Mouse (Mus musculus) CH12.LX (cell line): ENCODE measurements around the gene Cpt1a. TPM values are rescaled to one million over a fixed set of nuclear protein-coding genes. Genes with fewer than 3 reads are reported as not detected.

ENCODE experiments used
- DNase-seq: peaks from one replicate; pipeline ENCODE4 v3.0.0-alpha.2; 2013; ENCODE audit errors: extremely low read depth
- H3K27ac ChIP-seq: 2 replicates; pipeline ENCODE4 v1.5.1; 2012; ENCODE audit warnings: low read depth, mild to moderate bottlenecking, control low read depth, moderate library complexity; ENCODE audit not compliant: insufficient read depth
- H3K27me3 ChIP-seq: replicated peaks from 2 replicates; pipeline ENCODE3; 2012; ENCODE audit warnings: inconsistent platforms
- H3K36me3 ChIP-seq, 2 experiments: replicated peaks in 1 of 2; 2 replicates each; pipeline versions ENCODE3 to v1.6.1; 2012; ENCODE audit warnings: inconsistent platforms in 1 of 2, low read length in 1 of 2, mild to moderate bottlenecking in 1 of 2, mixed read lengths in 1 of 2, moderate library complexity in 1 of 2; ENCODE audit not compliant: control insufficient read depth in 1 of 2, insufficient read depth in 1 of 2
- H3K4me1 ChIP-seq, 2 experiments: 2 replicates each; pipeline ENCODE4 v1.6.1; 2012; ENCODE audit warnings: inconsistent platforms in 1 of 2, moderate library complexity in 1 of 2; ENCODE audit not compliant: insufficient read depth in 2 of 2, control insufficient read depth in 1 of 2
- H3K4me2 ChIP-seq: 2 replicates; pipeline ENCODE4 v1.6.1; 2012; ENCODE audit warnings: low read depth, mild to moderate bottlenecking, control low read depth; ENCODE audit not compliant: poor library complexity, insufficient read depth, severe bottlenecking
- H3K4me3 ChIP-seq, 3 experiments: fragments of 150-350 bp in 1 of 3; sonication (generic) in 1 of 3; replicated peaks in 1 of 3; 2 replicates each; pipeline versions ENCODE3 to v1.5.1; 2011 to 2012; ENCODE audit warnings: low read depth in 2 of 3, low read length in 2 of 3, mild to moderate bottlenecking in 2 of 3, moderate library complexity in 2 of 3, control low read depth in 1 of 3, improper control_type of control experiment in 1 of 3, inconsistent platforms in 1 of 3, mixed read lengths in 1 of 3; ENCODE audit not compliant: poor library complexity in 1 of 3
- H3K79me2 ChIP-seq: replicated peaks from 2 replicates; pipeline ENCODE4 v1.6.1; 2012; ENCODE audit warnings: mild to moderate bottlenecking, moderate library complexity; ENCODE audit not compliant: control insufficient read depth, poor library complexity, insufficient read depth, severe bottlenecking; ENCODE audit errors: extremely low read depth
- H3K9ac ChIP-seq: 2 replicates; pipeline ENCODE4 v1.6.1; 2012; ENCODE audit warnings: low read depth, mild to moderate bottlenecking, control low read depth, moderate library complexity; ENCODE audit not compliant: insufficient read depth
- H3K9me3 ChIP-seq: replicated peaks from 2 replicates; pipeline ENCODE3; 2012; ENCODE audit warnings: low read length, inconsistent platforms, mixed read lengths
- CHD1 ChIP-seq: IDR thresholded peaks from 2 replicates; pipeline ENCODE4 v1.6.1; 2012; ENCODE audit warnings: low read depth, low read length, improper control_type of control experiment, inconsistent platforms
- CHD2 ChIP-seq: IDR thresholded peaks from 2 replicates; pipeline ENCODE4 v1.6.1; 2011; ENCODE audit warnings: low read length, improper control_type of control experiment
- ELF1 ChIP-seq: IDR thresholded peaks from 2 replicates; pipeline ENCODE4 v1.6.1; 2014; ENCODE audit warnings: low read depth, mild to moderate bottlenecking, inconsistent platforms, low read length, improper control_type of control experiment
- EP300 ChIP-seq: IDR thresholded peaks from 2 replicates; pipeline ENCODE4 v1.6.1; 2011; ENCODE audit warnings: low read length, improper control_type of control experiment
- HCFC1 ChIP-seq: IDR thresholded peaks from 2 replicates; pipeline ENCODE4 v1.6.1; 2012; ENCODE audit warnings: low read depth, mild to moderate bottlenecking, inconsistent platforms, low read length, improper control_type of control experiment
- IRF4 ChIP-seq: IDR thresholded peaks from 2 replicates; pipeline ENCODE4 v1.6.1; 2014; ENCODE audit warnings: low read depth, mild to moderate bottlenecking, inconsistent platforms, low read length, improper control_type of control experiment
- JUND ChIP-seq: conservative IDR thresholded peaks from 2 replicates; pipeline ENCODE4 v1.6.1; 2011; ENCODE audit warnings: low read depth, low read length, improper control_type of control experiment
- KAT2A ChIP-seq: IDR thresholded peaks from 2 replicates; pipeline ENCODE4 v1.6.1; 2012; ENCODE audit warnings: low read length, improper control_type of control experiment, inconsistent platforms; ENCODE audit not compliant: insufficient replicate concordance
- MXI1 ChIP-seq: IDR thresholded peaks from 2 replicates; pipeline ENCODE4 v1.6.1; 2011; ENCODE audit warnings: mild to moderate bottlenecking, low read depth, low read length, improper control_type of control experiment
- NELFE ChIP-seq: IDR thresholded peaks from 2 replicates; pipeline ENCODE4 v1.6.1; 2011; ENCODE audit warnings: low read depth, low read length, improper control_type of control experiment
- PAX5 ChIP-seq: IDR thresholded peaks from 2 replicates; pipeline ENCODE4 v1.6.1; 2012; ENCODE audit warnings: low read length, inconsistent platforms, mixed read lengths
- POLR2A ChIP-seq: IDR thresholded peaks from 2 replicates; pipeline ENCODE4 v1.6.1; 2011; ENCODE audit warnings: low read depth, mild to moderate bottlenecking, improper control_type of control experiment, low read length
- RAD21 ChIP-seq: IDR thresholded peaks from 2 replicates; pipeline ENCODE4 v1.6.1; 2011; ENCODE audit warnings: low read depth, mild to moderate bottlenecking, low read length, improper control_type of control experiment, moderate library complexity
- RCOR1 ChIP-seq: conservative IDR thresholded peaks from 2 replicates; pipeline ENCODE4 v1.6.1; 2012; ENCODE audit warnings: low read depth, mild to moderate bottlenecking, inconsistent platforms, low read length, improper control_type of control experiment
- TBP ChIP-seq: conservative IDR thresholded peaks from 2 replicates; pipeline ENCODE4 v1.6.1; 2011; ENCODE audit warnings: low read depth, low read length, improper control_type of control experiment
- TCF12 ChIP-seq: IDR thresholded peaks from 2 replicates; pipeline ENCODE4 v1.6.1; 2014; ENCODE audit warnings: low read depth, mild to moderate bottlenecking, inconsistent platforms, low read length, improper control_type of control experiment
- USF1 ChIP-seq: IDR thresholded peaks from 2 replicates; pipeline ENCODE4 v1.6.1; 2014; ENCODE audit warnings: low read depth, mild to moderate bottlenecking, inconsistent platforms, low read length, improper control_type of control experiment
- ZNF384 ChIP-seq: IDR thresholded peaks from 2 replicates; pipeline ENCODE4 v1.6.1; 2012; ENCODE audit warnings: low read depth, low read length, improper control_type of control experiment, inconsistent platforms
- dilution Hi-C: fragments of 300-500 bp; cut with MboI; formaldehyde crosslinking; loops from 2 replicates; pipeline ENCODE4 v1.14.3; 2020; ENCODE audit warnings: low sequenced_read_pairs; ENCODE audit not compliant: extremely low pct_unique_long_range_greater_than_20kb, extremely low pct_ligation_motif_present
- in situ Hi-C: fragments of 300-500 bp; cut with MboI; formaldehyde crosslinking; loops from 3 replicates; pipeline ENCODE4 v1.14.3; 2019; ENCODE audit warnings: low sequenced_read_pairs, low pct_ligation_motif_present, low pct_unique_long_range_greater_than_20kb, mixed read lengths
- polyA plus RNA-seq: library from polyadenylated mRNA; unstranded; fragments of >175 nt; gene quantifications from 2 replicates; pipeline ENCODE4 v1.2.1, GENCODE M21; 2012; ENCODE audit warnings: low read depth; ENCODE audit not compliant: insufficient read length
- total RNA-seq, 2 experiments: library from RNA; depleted of rRNA; stranded (reverse); fragments of 300-350 nt in 1 of 2; fragments of >200 nt in 1 of 2; gene quantifications; 2 replicates each; pipeline ENCODE4 v1.2.3; 2012 to 2014

Gene Cpt1a
- total and polyA plus RNA-seq, 3 experiments = 0.81 to 4.5 (median 2.6) TPM

DNA sequence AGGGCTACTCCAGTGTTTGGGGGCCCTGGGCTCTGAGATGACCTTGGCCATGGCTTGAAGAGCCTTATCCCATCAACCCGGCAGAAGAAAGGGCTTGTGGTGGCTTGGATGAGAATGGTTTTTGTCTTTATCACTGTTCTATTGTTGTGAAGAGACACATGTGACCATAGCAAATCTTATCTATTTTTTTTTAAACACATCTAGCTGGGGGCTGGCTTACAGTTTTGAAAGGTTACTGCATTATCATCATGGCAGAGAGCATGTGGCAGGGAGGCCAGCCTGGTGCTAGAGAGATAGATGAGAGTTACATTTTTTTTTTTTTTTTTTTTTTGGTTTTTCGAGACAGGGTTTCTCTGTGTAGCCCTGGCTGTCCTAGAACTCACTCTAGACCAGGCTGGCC is 109.8 kb downstream of the Cpt1a start:
- TF ChIP-seq ZNF384 (no peak), POLR2A (no peak)
- no peak overlapping the region for H3K4me2 ChIP-seq
- H3K9ac ChIP-seq = no peak overlapping the region
- no peak for DNase-seq
- dilution Hi-C loops = no loop called here
- no peak overlapping the region for H3K4me3 ChIP-seq
- H3K79me2 ChIP-seq = no peaks in the 10 kb centered on the region
- no peaks in the 10 kb centered on the region for H3K9me3 ChIP-seq
- no peaks in the 10 kb centered on the region for H3K27me3 ChIP-seq
- in situ Hi-C loops = no loop called here
- H3K27ac ChIP-seq = no peak overlapping the region
- H3K4me1 ChIP-seq = peaks cover 2 to 13% of the 10 kb centered on the region in 2 experiments; a peak in 3 of 4 replicates
- no peaks in the 10 kb centered on the region for H3K36me3 ChIP-seq

DNA sequence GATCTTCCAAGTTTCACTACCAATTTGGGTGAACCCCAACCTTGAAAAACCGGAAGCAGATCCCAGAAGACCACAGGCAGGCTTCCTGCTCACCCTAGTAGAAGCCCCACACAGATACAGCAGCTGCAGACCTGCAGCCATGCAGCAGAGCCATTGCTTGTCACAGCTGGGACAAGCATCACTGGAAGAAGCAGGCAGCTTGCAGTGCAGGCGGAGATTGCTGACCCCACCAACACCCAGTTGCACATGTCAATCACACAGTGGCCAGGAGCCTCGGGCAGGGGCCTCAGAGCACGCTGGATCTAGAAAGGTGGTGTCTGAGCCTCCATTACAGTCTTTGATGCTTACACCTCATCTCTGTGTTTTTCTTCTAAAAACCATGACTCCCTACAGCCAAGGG is 112.0 kb downstream of the Cpt1a start:
- Histone ChIP-seq H3K9me3 (no peaks in the 10 kb centered on the region), H3K36me3 (no peaks in the 10 kb centered on the region), H3K9ac (no peak overlapping the region), H3K4me2 (no peak overlapping the region), H3K27ac (no peak overlapping the region), H3K27me3 (peaks cover 8% of the 10 kb centered on the region), H3K4me3 (no peak overlapping the region), H3K4me1 (peaks cover 0 to 8% of the 10 kb centered on the region in 2 experiments; a peak in 2 of 4 replicates), H3K79me2 (no peaks in the 10 kb centered on the region)
- no peak for TF ChIP-seq USF1
- no peak for TF ChIP-seq CHD1
- no peak for TF ChIP-seq ELF1
- TF ChIP-seq EP300 = no peak
- no peak for TF ChIP-seq JUND
- no peak for TF ChIP-seq RAD21
- TF ChIP-seq KAT2A = no peak
- no peak for TF ChIP-seq NELFE
- no peak for TF ChIP-seq RCOR1
- no peak for TF ChIP-seq MXI1
- no peak for TF ChIP-seq HCFC1
- TF ChIP-seq CHD2 = no peak
- no peak for TF ChIP-seq IRF4
- DNase-seq = no peak
- in situ Hi-C loops = no loop called here
- dilution Hi-C loops = no loop called here

DNA sequence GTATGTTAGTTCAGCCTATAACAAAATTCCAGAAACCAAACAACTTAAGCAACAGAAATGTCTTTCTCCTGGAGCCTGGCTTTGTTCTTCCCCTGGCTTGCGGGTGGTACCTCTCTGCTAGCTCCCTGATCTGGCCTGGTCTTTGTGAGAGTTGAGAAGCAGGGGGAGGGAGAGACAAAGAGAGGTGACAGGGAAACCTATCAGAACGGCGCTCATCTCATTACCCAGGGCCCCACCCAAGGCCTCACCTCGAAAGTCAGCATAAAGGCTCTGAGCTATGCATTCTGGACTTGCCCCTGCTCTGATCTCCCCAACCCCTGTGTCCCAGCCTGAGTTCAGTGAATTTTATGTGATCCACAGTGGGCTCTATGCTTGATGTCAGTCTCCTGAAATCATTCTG is 112.5 kb downstream of the Cpt1a start:
- dilution Hi-C loops = no loop called here
- H3K79me2 ChIP-seq = no peaks in the 10 kb centered on the region
- no peak overlapping the region for H3K27ac ChIP-seq
- TF ChIP-seq TCF12 (no peak), EP300 (no peak), PAX5 (no peak), ZNF384 (no peak), HCFC1 (no peak), USF1 (no peak), NELFE (no peak), TBP (no peak)
- TF ChIP-seq, all 38 proteins: peak for 0
- no peak overlapping the region for H3K9ac ChIP-seq
- in situ Hi-C loops = no loop called here
- DNase-seq = no peak
- H3K9me3 ChIP-seq = no peaks in the 10 kb centered on the region
- peaks cover 13% of the 10 kb centered on the region for H3K27me3 ChIP-seq
- peaks cover 0 to 8% of the 10 kb centered on the region in 2 experiments; a peak in 2 of 4 replicates for H3K4me1 ChIP-seq
- no peak overlapping the region for H3K4me3 ChIP-seq
- no peaks in the 10 kb centered on the region for H3K36me3 ChIP-seq
- no peak overlapping the region for H3K4me2 ChIP-seq
